Mouse (Mus musculus) thymus, postnatal 25 days (tissue): ENCODE results near the gene Gm17521.
"Not testable (repeated sequence)": the region's sequence is repeated elsewhere in the genome, so short reads cannot be mapped to it uniquely, and the experiment has no call there.

Experiments used
- DNase-seq: peaks from one replicate; pipeline ENCODE4 v3.0.0; 2022

Gene Gm17521

DNA sequence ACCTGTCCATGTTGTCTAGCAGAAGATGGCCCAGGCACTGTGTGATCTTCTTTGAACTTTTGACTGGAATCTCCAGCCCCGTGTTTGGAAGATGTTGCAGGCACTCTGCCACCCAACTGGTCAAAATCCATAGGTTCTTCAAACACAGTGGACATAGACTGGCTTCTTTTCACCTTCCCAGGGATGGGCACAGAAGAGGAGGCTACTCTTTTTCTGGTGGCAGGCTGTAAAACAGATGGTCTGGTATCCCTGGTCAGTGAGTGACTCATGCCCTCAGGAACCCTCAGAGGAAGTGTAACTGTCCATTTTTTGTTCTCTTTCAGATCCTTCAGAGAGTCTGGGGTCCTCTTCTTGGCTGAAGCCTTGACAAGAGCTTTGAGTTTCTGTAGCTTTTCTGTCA is at the start of gene Gm17521:
TSS of gene Gm17521 (minus strand) at position 101 of the 400 bp plus-strand sequence.
- DNase-seq = not testable (repeated sequence)

DNA sequence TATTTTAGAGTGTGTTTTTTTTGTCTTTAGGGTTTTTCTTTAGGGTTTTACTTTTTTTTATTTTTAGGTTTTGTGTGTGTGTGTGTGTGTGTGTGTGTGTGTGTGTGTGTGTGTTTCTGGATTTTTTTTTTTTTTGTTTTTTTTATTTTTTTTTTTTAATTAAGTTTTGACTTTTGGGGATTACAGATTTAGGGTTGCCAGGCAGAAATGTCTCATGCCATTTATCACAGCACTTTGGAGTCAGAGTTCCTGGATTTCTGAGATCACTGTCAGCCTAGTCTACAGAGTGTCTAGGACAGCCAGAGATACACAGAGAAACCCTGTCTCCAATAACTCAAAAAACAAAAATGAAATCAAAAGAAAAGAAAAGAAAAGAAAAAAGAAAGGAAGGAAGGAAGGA is 14.5 kb upstream of the Gm17521 start:
- no peak for DNase-seq

DNA sequence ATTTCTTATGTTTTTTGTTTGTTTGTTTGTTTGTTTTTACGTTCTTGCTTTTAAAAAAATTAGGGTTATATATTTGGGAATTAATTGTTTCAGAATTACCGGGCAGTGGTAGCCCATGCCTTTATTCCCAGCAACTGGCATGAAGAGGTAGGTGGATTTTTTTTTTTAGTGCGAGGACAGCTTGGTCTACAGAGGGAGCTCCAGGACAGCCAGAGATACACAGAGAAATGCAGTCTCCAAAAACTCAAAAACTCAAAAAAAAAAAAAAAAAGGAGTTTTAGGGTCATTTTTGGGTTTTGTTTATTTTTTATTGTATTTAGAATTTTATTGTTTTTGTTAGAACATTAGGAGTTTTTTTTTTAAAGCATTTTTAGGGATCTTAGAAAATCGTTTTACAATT is 14.0 kb upstream of the Gm17521 start:
- DNase-seq = no peak
